Mouse (Mus musculus): ENCODE measurements around the gene Atxn1.

Gene Atxn1

GRCm38 (mm10) chr13:45775516-45775915 lies 189.3 kb downstream of the Atxn1 start:
- DNase-seq (ENCODE audit: low spot score): no peak

- DNase-seq (ENCODE audit: low spot score): no peak
Observed at GRCm38 (mm10) chr13:45773381-45774168, 191.2 kb downstream of the Atxn1 start.

GRCm38 (mm10) chr13:45769757-45770156 lies 195.1 kb downstream of the Atxn1 start:
- DNase-seq (ENCODE audit: low spot score): no peak

GRCm38 (mm10) chr13:45768250-45768649 lies 196.6 kb downstream of the Atxn1 start:
- DNase-seq (ENCODE audit: low spot score): no peak

- no peak for DNase-seq (ENCODE audit: low spot score)
Observed at GRCm38 (mm10) chr13:45764354-45764753, 200.5 kb downstream of the Atxn1 start.

GRCm38 (mm10) chr13:45762278-45762677 lies 202.5 kb downstream of the Atxn1 start:
- DNase-seq (ENCODE audit: low spot score): no peak

- no peak for DNase-seq (ENCODE audit: low spot score)
Observed at GRCm38 (mm10) chr13:45754483-45754882, 210.3 kb downstream of the Atxn1 start.

- no peak for DNase-seq (ENCODE audit: low spot score)
Observed at GRCm38 (mm10) chr13:45752498-45752897, 212.3 kb downstream of the Atxn1 start.

- DNase-seq (ENCODE audit: low spot score): no peak
Observed at GRCm38 (mm10) chr13:45751231-45751630, 213.6 kb downstream of the Atxn1 start.

- DNase-seq (ENCODE audit: low spot score): no peak
Observed at GRCm38 (mm10) chr13:45750627-45751026, 214.2 kb downstream of the Atxn1 start.

- no peak for DNase-seq (ENCODE audit: low spot score)
Observed at GRCm38 (mm10) chr13:45749937-45750336, 214.9 kb downstream of the Atxn1 start.

GRCm38 (mm10) chr13:45749222-45749621 lies 215.6 kb downstream of the Atxn1 start:
- no peak for DNase-seq (ENCODE audit: low spot score)

GRCm38 (mm10) chr13:45748691-45749090 lies 216.1 kb downstream of the Atxn1 start:
- no peak for DNase-seq (ENCODE audit: low spot score)

GRCm38 (mm10) chr13:45745851-45746773 lies 218.7 kb downstream of the Atxn1 start:
- no peak for DNase-seq (ENCODE audit: low spot score)

- DNase-seq (ENCODE audit: low spot score): no peak
Observed at GRCm38 (mm10) chr13:45744803-45745432, 219.9 kb downstream of the Atxn1 start.

GRCm38 (mm10) chr13:45743848-45744247 lies 221.0 kb downstream of the Atxn1 start:
- DNase-seq (ENCODE audit: low spot score): no peak

GRCm38 (mm10) chr13:45740369-45740768 lies 224.4 kb downstream of the Atxn1 start:
- no peak for DNase-seq (ENCODE audit: low spot score)

GRCm38 (mm10) chr13:45736241-45736640 lies 228.6 kb downstream of the Atxn1 start:
- no peak for DNase-seq (ENCODE audit: low spot score)

GRCm38 (mm10) chr13:45735802-45736201 lies 229.0 kb downstream of the Atxn1 start:
- DNase-seq (ENCODE audit: low spot score): no peak

GRCm38 (mm10) chr13:45734531-45734930 lies 230.3 kb downstream of the Atxn1 start:
- DNase-seq (ENCODE audit: low spot score): no peak

GRCm38 (mm10) chr13:45732590-45732989 lies 232.2 kb downstream of the Atxn1 start:
- DNase-seq (ENCODE audit: low spot score): no peak

- DNase-seq (ENCODE audit: low spot score): no peak
Observed at GRCm38 (mm10) chr13:45726917-45727316, 237.9 kb downstream of the Atxn1 start.
